Mouse (Mus musculus): ENCODE measurements at regions not wholly inside any gene's neighbourhood (a gene's known extent, or its start where the extent isn't known, plus 50 kb on each side); places are given as distances from the start of the nearest gene placed in this dataset.

DNA sequence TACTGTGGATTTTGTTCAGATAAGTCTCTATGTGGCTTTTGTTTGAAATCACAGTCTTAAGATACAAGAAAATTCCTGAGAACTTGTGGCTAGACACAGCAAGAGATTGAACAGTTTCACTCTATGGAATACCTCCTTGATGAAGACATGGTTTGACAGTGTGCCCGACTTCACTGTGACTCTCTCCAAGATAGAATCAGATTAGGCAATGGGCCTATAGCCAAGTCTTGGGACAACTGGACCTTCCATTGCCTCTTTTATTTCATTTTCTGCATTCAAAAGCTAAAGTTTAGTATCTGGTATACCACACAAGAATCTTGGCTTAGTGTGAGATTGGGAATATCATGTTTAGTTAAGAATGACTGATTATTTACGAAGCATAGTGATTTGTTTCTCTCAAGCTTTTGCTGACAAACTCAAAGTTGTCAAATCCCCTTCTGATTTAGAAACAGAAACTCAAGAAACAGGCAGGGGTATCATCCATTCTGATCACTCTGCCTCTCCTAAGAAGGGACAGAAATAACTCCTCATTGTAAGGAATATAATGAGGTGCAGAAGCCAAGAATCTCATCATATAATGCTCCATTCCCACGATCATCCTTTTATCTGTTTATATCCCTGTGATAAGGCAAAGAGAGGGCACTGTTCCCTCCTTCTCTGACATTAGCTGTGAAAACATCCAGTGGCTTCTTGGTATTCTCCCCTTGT, 317.6 kb upstream of the Rasgrp1 start:
- no peak overlapping the region for H3K9ac ChIP-seq
- no peaks in the 10 kb centered on the region for H3K27me3 ChIP-seq
- ATAC-seq (ENCODE audit: insufficient number of reproducible peaks, low FRiP score, low TSS enrichment, low read depth): no peak
- no peak overlapping the region for H3K27ac ChIP-seq (replicated peaks)
- 81% methylated on average over 3 of the region's 3 CpGs for WGBS
- no peaks in the 10 kb centered on the region for H3K9me3 ChIP-seq (replicated peaks)
- H3K4me1 ChIP-seq: no peaks in the 10 kb centered on the region; the same call in 1 of the 2 replicates
- no peak overlapping the region for H3K4me3 ChIP-seq (replicated peaks)
- no peaks in the 10 kb centered on the region for H3K36me3 ChIP-seq
- H3K4me2 ChIP-seq (replicated peaks): no peak overlapping the region

DNA sequence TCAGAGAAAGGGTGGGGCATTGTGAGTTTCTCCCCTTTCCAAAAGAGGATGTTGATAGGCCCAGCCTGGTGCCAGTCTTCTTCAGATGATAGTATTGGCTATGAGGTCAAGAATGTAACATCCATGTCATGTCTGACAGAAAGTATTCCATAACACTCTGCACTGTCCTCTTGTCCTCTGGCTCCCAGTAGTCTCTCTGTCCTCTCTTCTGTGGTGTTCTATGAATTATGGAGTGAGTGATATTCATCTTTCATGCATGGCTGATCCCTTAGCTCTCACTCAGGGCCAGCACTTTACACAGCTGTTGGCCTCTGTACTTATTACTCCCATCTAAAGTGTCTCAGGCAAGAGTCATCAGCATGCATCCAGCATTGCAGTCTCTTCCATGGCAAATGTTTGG, 319.9 kb upstream of the Rasgrp1 start:
- no peaks in the 10 kb centered on the region for H3K27me3 ChIP-seq
- H3K9me3 ChIP-seq (replicated peaks): no peaks in the 10 kb centered on the region
- H3K4me3 ChIP-seq (replicated peaks): no peak overlapping the region
- H3K36me3 ChIP-seq: no peaks in the 10 kb centered on the region
- no peak for ATAC-seq (ENCODE audit: insufficient number of reproducible peaks, low FRiP score, low TSS enrichment, low read depth)
- no peak overlapping the region for H3K4me2 ChIP-seq (replicated peaks)
- H3K27ac ChIP-seq (replicated peaks): no peak overlapping the region
- no peak overlapping the region for H3K9ac ChIP-seq
- peaks cover 3% of the 10 kb centered on the region; the same call in 1 of the 2 replicates for H3K4me1 ChIP-seq

DNA sequence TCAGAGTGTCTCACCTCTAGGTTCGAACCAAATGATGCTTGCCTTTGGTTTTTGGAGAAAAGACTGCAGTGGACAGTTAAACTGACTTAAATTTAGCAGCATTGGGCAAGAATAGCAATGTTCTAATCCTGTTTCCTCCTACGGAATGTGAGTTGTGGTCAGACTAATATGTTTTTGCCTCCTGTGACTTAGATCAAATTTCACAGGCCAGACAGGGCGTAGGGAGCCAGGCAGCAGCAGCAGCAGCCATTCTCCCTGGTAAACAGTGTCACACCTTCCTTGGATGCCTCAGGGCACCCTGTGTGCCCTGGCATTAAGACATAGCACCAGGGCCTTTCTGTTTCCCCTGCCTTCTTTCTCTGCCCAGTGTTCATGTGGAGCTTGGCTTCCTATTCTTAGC, 323.7 kb upstream of the Rasgrp1 start:
- H3K9ac ChIP-seq: no peak overlapping the region
- H3K4me3 ChIP-seq (replicated peaks): no peak overlapping the region
- H3K27ac ChIP-seq (replicated peaks): no peak overlapping the region
- no peaks in the 10 kb centered on the region for H3K9me3 ChIP-seq (replicated peaks)
- H3K4me2 ChIP-seq (replicated peaks): no peak overlapping the region
- H3K27me3 ChIP-seq: no peaks in the 10 kb centered on the region
- ATAC-seq (ENCODE audit: insufficient number of reproducible peaks, low FRiP score, low TSS enrichment, low read depth): no peak
- WGBS: 35% methylated on average over 3 of the region's 3 CpGs
- no peaks in the 10 kb centered on the region for H3K36me3 ChIP-seq
- peaks cover 3% of the 10 kb centered on the region; the same call in 1 of the 2 replicates for H3K4me1 ChIP-seq

DNA sequence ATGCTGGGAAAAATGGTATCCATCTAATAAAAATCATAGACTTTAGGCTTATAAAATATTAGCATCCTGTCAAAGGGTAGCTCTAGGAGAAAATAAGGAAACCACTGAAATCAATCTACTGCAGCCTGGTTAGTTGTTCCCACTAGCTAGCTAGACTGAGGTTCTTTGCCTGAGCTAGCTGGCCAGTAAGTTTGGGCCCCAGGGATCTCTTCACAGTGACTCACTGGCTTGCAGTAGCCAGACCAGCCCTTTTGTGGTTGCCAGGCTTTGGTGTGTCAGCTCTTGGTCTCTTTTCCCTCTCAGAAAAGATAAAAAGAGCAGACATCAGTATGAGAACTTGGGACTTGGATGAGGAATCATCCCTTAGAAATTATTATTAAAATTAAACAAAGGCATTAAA, 325.3 kb upstream of the Rasgrp1 start:
- ATAC-seq (ENCODE audit: insufficient number of reproducible peaks, low FRiP score, low TSS enrichment, low read depth): no peak
- no peak overlapping the region for H3K27ac ChIP-seq (replicated peaks)
- peaks cover 3% of the 10 kb centered on the region; the same call in 1 of the 2 replicates for H3K4me1 ChIP-seq
- no peaks in the 10 kb centered on the region for H3K36me3 ChIP-seq
- no peak overlapping the region for H3K4me2 ChIP-seq (replicated peaks)
- H3K27me3 ChIP-seq: no peaks in the 10 kb centered on the region
- H3K9me3 ChIP-seq (replicated peaks): no peaks in the 10 kb centered on the region
- H3K9ac ChIP-seq: no peak overlapping the region
- H3K4me3 ChIP-seq (replicated peaks): no peak overlapping the region

DNA sequence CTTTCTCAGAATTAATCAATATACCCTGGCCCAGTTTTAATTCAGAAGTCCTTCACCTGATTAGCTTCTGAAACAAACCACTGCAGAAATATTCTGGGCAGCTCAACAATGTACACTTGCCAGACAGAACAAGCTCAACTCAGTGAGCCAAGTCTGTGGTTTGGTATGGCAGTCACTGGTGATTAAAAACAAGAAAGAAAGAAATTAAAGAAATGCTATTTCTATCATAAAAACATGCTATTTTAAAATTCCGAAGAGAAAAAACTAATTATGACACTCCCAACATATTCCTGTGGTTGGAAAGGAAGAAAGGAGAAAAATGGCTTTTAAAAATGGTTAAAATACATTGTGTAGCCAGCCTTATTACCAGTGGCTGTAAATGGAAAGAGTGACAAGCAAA, 332.1 kb upstream of the Rasgrp1 start:
- ATAC-seq (ENCODE audit: insufficient number of reproducible peaks, low FRiP score, low TSS enrichment, low read depth): no peak
- Histone ChIP-seq H3K27me3 (no peaks in the 10 kb centered on the region), H3K9ac (no peak overlapping the region), H3K4me1 (no peaks in the 10 kb centered on the region), H3K36me3 (no peaks in the 10 kb centered on the region), H3K4me3 (replicated peaks) (no peak overlapping the region), H3K9me3 (replicated peaks) (no peaks in the 10 kb centered on the region), H3K4me2 (replicated peaks) (no peak overlapping the region), H3K27ac (replicated peaks) (no peak overlapping the region)
- WGBS: 51% methylated on average over 1 of the region's 1 CpGs

DNA sequence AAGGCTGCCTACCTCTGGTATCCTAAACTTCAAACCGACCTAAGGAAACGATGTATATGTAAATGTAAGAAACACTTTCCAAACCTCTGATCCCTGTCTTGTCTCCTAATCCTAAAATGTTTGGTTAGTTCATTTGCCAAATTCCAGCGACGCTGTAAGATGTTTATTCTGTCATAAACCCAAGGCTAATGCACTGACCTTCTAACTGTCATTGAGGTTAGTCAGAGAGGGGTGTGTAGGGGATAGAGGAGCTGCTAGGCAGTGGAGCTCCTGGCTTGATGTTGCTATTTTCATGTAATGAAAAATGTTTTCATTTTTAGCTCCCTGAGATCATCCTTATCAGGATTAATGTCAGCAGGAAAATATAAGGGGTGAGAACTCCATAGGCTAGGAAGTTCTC, 335.8 kb upstream of the Rasgrp1 start:
- ATAC-seq (ENCODE audit: insufficient number of reproducible peaks, low FRiP score, low TSS enrichment, low read depth): no peak
- 71% methylated on average over 4 of the region's 4 CpGs for WGBS
- H3K27me3 ChIP-seq: no peaks in the 10 kb centered on the region
- no peak overlapping the region for H3K4me3 ChIP-seq (replicated peaks)
- H3K9me3 ChIP-seq (replicated peaks): no peaks in the 10 kb centered on the region
- no peak overlapping the region for H3K27ac ChIP-seq (replicated peaks)
- H3K36me3 ChIP-seq: no peaks in the 10 kb centered on the region
- H3K4me1 ChIP-seq: no peaks in the 10 kb centered on the region
- H3K4me2 ChIP-seq (replicated peaks): no peak overlapping the region
- H3K9ac ChIP-seq: no peak overlapping the region

DNA sequence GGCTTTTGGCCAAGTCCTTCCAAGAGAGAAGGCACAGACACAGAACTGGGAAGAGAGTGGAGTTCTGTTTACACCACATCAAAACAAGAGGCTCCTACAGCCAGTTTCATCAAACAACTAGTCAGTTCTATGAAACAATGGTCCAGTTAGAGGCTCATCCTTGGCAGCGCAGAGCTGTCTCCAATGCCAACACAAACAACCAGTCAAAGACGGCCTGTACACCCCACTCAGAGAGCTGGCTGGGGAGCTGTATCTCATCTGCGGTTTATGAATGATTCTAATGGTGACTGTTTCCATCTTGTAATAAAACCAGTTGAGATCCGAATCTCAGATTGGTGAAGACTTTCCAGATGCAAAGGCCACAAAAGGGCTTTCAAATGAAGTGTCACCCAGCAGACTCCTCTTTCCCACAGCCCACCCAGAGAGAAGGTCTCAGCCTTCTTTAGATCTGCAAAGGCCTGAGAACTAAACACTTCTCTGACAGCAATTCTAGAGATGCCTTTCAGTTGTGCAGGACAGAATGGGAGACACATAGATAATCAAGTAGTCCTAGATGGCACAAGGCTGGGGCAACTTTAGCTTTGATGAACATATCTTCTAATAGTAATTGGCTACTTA, 343.1 kb upstream of the Rasgrp1 start:
- no peaks in the 10 kb centered on the region for H3K9me3 ChIP-seq (replicated peaks)
- H3K4me3 ChIP-seq (replicated peaks): no peak overlapping the region
- 69% methylated on average over 4 of the region's 4 CpGs for WGBS
- H3K9ac ChIP-seq: no peak overlapping the region
- ATAC-seq (ENCODE audit: insufficient number of reproducible peaks, low FRiP score, low TSS enrichment, low read depth): no peak
- H3K36me3 ChIP-seq: no peaks in the 10 kb centered on the region
- H3K27ac ChIP-seq (replicated peaks): no peak overlapping the region
- no peaks in the 10 kb centered on the region for H3K27me3 ChIP-seq
- no peaks in the 10 kb centered on the region for H3K4me1 ChIP-seq
- no peak overlapping the region for H3K4me2 ChIP-seq (replicated peaks)

DNA sequence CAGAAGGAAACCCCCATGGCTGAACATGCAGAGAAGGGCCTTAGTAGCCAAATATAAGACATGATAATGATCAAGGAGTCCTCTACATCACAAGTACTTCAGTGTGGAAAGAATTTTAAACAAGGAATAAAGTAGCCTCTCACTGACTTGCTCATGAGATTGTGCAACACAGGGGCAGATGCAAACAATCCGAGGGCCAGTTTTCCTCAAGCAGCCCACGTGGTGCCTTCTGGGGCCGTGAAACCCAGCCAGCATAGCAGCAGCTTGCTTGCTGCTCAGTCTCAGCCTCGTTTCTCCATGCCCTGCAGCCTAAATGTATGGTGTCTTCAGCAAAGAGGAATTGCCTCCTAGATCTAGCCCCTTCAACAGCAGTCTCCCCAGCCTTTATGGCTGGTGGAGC, 350.7 kb upstream of the Rasgrp1 start:
- no peak overlapping the region for H3K4me2 ChIP-seq (replicated peaks)
- no peak for ATAC-seq (ENCODE audit: insufficient number of reproducible peaks, low FRiP score, low TSS enrichment, low read depth)
- WGBS: 66% methylated on average over 4 of the region's 4 CpGs
- no peak overlapping the region for H3K9ac ChIP-seq
- H3K27ac ChIP-seq (replicated peaks): no peak overlapping the region
- no peaks in the 10 kb centered on the region for H3K9me3 ChIP-seq (replicated peaks)
- no peaks in the 10 kb centered on the region for H3K27me3 ChIP-seq
- H3K36me3 ChIP-seq: no peaks in the 10 kb centered on the region
- no peak overlapping the region for H3K4me3 ChIP-seq (replicated peaks)
- no peaks in the 10 kb centered on the region for H3K4me1 ChIP-seq

DNA sequence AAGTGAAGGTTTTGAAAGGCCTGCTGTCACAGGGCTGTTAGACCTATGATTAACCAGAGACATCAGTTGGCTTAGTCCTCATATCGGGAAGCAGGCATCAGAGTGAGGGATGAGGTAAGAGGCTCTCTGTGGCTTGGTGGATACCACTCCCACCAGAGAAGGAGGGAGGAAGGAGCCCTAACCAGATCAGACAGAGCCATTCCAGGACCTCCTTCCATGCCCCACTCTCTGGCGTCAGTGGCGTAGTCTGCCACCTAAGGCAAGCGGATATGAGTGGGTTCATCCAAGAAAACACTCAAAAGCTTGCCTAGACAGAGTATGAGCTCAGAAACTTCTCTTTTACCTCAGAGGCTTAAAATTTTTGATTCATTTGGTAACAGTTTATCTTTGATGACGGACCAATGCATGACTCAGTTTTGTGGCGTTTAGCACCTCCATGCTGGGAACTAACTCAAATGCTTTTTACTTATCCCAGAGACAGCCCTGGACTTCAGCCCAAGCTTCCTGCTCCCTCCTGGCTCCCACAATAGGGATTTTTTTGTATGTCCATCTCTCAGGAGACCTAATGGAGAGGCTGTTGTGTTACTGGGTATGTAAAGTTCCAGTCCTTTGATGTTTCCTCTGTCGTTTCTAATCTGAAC, 367.5 kb upstream of the Rasgrp1 start:
- Histone ChIP-seq H3K9me3 (replicated peaks) (no peaks in the 10 kb centered on the region), H3K27ac (replicated peaks) (no peak overlapping the region), H3K4me3 (replicated peaks) (no peak overlapping the region), H3K36me3 (no peaks in the 10 kb centered on the region), H3K4me1 (no peaks in the 10 kb centered on the region), H3K4me2 (replicated peaks) (no peak overlapping the region), H3K9ac (no peak overlapping the region), H3K27me3 (no peaks in the 10 kb centered on the region)
- WGBS: 77% methylated on average over 7 of the region's 7 CpGs
- no peak for ATAC-seq (ENCODE audit: insufficient number of reproducible peaks, low FRiP score, low TSS enrichment, low read depth)

DNA sequence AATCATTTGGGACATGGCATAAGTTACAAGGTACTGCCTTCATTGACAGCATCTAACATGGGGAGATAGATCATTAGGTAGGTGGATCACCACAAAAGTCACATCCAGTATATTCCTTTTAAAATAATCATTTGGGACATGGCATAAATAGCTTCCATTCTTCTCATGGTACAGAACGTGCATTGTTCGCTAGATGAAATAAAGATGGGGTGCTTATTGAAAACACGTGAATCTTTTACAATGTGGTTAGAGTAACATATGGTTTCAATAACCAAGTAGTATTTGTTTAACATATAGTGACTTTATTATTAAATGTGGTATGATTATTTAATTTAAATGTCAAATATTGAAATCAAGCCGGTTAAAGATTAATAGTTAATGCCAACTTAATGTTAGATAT, 381.3 kb upstream of the Rasgrp1 start:
- Histone ChIP-seq H3K4me3 (replicated peaks) (no peak overlapping the region), H3K9ac (no peak overlapping the region), H3K4me2 (replicated peaks) (no peak overlapping the region), H3K9me3 (replicated peaks) (no peaks in the 10 kb centered on the region), H3K4me1 (no peaks in the 10 kb centered on the region), H3K27me3 (peaks cover 2% of the 10 kb centered on the region; the same call in 1 of the 2 replicates), H3K36me3 (no peaks in the 10 kb centered on the region), H3K27ac (replicated peaks) (no peak overlapping the region)
- no peak for ATAC-seq (ENCODE audit: insufficient number of reproducible peaks, low FRiP score, low TSS enrichment, low read depth)
- WGBS: 32% methylated on average over 4 of the region's 4 CpGs

DNA sequence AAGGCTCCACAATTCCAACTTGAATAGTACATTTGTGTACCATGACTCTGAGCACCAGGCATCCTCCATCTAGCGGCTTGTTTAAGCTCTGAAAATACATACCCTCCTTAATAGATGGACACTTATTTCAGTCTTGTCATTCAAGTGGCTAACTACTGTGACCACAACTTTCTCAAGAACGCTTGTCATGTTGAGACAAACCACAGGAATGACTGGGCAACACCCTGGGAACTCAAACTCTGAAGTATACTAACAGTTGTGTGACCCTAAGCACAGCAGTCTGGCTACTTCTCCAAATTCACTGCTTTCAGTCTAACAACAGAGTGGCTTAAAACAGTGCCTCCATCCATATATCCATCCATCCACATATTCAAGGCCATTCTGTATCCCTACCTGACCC, 380.4 kb upstream of the Thbs1 start:
- H3K27me3 ChIP-seq: peaks cover 7% of the 10 kb centered on the region; the same call in 1 of the 2 replicates
- H3K36me3 ChIP-seq: no peaks in the 10 kb centered on the region
- no peak overlapping the region for H3K4me3 ChIP-seq (replicated peaks)
- 71% methylated on average over 2 of the region's 2 CpGs for WGBS
- H3K27ac ChIP-seq (replicated peaks): no peak overlapping the region
- ATAC-seq (ENCODE audit: insufficient number of reproducible peaks, low FRiP score, low TSS enrichment, low read depth): no peak
- H3K4me2 ChIP-seq (replicated peaks): no peak overlapping the region
- H3K9me3 ChIP-seq (replicated peaks): no peaks in the 10 kb centered on the region
- no peak overlapping the region for H3K9ac ChIP-seq
- no peaks in the 10 kb centered on the region for H3K4me1 ChIP-seq

DNA sequence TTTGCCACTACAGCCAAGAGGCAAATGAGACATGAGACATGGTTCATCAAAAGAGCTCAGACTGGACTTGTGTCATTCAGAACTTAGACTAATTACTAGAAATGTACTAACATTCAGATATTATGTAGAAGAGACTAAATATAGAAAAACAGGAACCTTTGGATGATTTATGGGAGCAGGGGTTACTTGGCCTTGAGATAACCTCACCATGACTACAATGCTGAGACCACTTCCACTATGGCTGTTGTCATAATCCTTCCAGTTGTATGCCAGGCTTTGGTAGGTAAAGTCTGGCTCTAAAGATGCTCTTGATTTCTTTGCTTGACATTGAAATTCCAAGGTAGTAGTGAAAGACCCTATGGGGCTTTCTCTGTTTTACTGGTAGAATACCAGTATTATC, 369.3 kb upstream of the Thbs1 start:
- Histone ChIP-seq H3K9ac (no peak overlapping the region), H3K4me2 (replicated peaks) (no peak overlapping the region), H3K4me3 (replicated peaks) (no peak overlapping the region), H3K36me3 (no peaks in the 10 kb centered on the region), H3K27ac (replicated peaks) (no peak overlapping the region), H3K4me1 (no peaks in the 10 kb centered on the region), H3K27me3 (no peaks in the 10 kb centered on the region), H3K9me3 (replicated peaks) (peaks cover 4% of the 10 kb centered on the region; the same call in 1 of the 2 replicates)
- ATAC-seq (ENCODE audit: insufficient number of reproducible peaks, low FRiP score, low TSS enrichment, low read depth): no peak

Measured in embryonic facial prominence, embryonic 15.5 days (tissue).